Mouse (Mus musculus): ENCODE measurements around the gene Gstt3. TPM values are rescaled to one million over a fixed set of nuclear protein-coding genes. Genes with fewer than 3 reads are reported as not detected.
A peak's percentile ranks its signal among the peaks of the same experiment; 100 is the strongest.

Gene Gstt3
- total RNA-seq (2021), result 1 to 10 TPM; 1.5 to 1.7 TPM
- long read RNA-seq, experiment 1, partial matches to known transcripts, result 0 of 1 reads
- long read RNA-seq, experiment 1, other reads (novel, unspliced or antisense), result 0 of 1 reads
- long read RNA-seq, experiment 2, partial matches to known transcripts, result 0 of 2 reads
- long read RNA-seq, experiment 2, other reads (novel, unspliced or antisense), result 0 of 2 reads

DNA sequence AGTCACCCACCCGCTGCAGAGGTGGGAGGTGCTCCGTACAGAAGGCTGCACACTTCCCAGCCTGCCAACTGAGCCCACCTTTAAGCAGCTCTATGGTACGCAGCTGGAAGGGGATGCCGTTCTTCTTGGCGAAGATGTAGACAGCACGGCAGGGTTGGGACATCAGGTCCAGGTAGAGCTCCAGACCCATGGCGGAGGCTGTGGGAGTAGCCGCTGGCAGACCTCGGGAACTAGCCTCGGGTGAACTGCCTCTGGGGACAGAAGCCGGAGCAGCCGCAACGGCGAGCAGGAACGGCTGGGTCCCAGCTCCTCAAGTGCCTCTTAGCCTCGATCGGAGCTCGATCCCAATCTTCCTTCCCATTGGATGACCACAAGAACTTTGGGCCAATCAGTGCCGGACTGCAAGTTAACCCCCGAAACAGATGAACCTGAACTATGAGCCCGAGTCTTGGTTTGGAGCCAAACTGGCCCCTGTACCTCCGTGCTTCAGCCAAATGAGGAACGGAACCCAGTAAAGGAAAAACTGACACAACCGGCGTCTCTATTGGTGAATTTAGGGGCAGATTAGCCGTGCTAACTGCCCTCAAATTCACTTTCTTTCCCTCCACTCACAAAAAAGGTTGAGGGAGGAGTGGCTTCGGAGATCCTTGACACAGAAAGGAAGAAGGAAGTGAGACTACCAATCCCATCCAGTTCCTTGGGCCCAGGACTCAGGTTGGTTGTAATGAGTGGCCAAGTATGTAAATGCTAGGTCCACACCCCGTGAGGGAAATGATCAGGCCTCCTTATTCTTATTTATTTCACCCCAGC, at the start of gene Gstt3, which contains the start of gene Gm20441:
TSS of gene Gstt3 (minus strand) at position 646 of the 810 bp plus-strand sequence.
TSS of gene Gm20441 (minus strand) at position 186 of the 810 bp plus-strand sequence.
- intact Hi-C loops (cut with DNase I), result no loop called here
- no peak for DNase-seq (ENCODE audit: low spot score in 2 of 2)

DNA sequence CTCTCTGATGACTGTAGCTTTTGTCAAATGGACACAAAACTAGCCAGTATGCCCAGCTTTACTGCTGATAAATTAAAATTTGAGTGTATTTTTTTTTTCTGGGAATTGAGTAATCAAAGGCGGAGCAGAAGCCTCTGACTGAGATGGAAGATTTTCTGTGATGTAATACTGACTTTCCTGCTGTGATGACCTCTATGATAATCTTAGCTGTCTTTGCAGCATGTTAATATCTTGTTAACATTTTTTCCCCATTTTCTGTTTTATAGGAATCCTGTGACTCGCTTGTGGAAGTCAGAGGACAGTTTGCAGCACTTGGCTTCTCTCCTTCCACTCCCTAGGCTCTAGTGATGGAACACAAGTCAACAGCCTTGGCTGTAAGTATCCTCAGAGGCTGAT, 49.1 kb upstream of the Gstt3 start:
- intact Hi-C loops (cut with DNase I), result no loop called here

DNA sequence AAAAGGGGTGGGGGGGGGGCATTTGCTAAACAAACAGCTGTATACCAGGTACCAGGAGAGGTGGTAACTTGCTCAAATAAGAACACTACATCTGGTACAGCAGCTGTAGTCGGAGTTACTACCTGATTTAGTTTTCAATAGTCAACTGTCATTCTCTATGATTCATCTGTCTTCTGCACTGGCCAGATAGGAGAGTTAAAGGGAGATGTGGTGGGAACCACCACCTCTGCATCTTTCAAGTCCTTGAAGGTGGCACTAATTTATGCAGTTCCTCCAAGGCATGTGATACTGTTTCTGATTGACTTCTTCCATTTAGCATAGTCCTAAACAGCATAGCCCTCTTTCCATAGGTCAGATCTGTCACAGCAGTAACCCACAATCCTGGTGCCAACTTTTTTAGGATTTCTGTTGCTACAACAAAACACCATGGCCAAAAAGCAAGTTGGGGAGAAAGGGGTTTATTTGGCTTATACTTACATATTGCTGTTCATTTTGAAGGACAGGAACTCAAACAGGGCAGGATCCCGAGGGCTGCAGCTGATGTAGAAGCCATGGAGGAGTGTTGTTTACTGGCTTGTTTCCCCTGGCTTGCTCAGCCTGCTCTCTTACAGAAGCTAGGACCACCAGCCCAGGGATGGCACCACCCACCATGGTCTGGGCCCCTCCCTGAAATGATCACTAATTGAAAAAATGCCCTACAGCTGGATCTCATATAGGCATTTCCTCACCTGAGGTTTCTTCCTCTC, 48.5 kb upstream of the Gstt3 start:
- intact Hi-C loops (cut with DNase I), result no loop called here
- no peak for DNase-seq (ENCODE audit: low spot score in 2 of 2)

More for the DNA sequence above, 49.1 kb upstream of the Gstt3 start:
- DNase-seq (ENCODE audit: low spot score in 2 of 2), result no peak

- intact Hi-C loops (cut with DNase I), result no loop called here
- peak in 1 of 2 experiments; percentile 55 for DNase-seq (ENCODE audit: low spot score in 2 of 2)
These were observed 47.3 kb upstream of the Gstt3 start for GRCm38 (mm10) chr10:75828500-75828931.

GRCm38 (mm10) chr10:75827668-75828360, 46.6 kb upstream of the Gstt3 start:
- intact Hi-C loops (cut with DNase I), result no loop called here
- peak in 1 of 2 experiments; percentile 34 for DNase-seq (ENCODE audit: low spot score in 2 of 2)

GRCm38 (mm10) chr10:75824530-75824929, 43.3 kb upstream of the Gstt3 start:
- no peak for DNase-seq (ENCODE audit: low spot score in 2 of 2)
- intact Hi-C loops (cut with DNase I), result no loop called here

GRCm38 (mm10) chr10:75823782-75824181, 42.6 kb upstream of the Gstt3 start:
- DNase-seq (ENCODE audit: low spot score in 2 of 2), result no peak
- intact Hi-C loops (cut with DNase I), result no loop called here

GRCm38 (mm10) chr10:75822443-75822842, 41.2 kb upstream of the Gstt3 start, which contains the start of gene Gstt4:
Gene Gstt4, minus strand, starts transcription at chr10:75822543.
- no peak for DNase-seq (ENCODE audit: low spot score in 2 of 2)
- intact Hi-C loops (cut with DNase I), result no loop called here

DNA sequence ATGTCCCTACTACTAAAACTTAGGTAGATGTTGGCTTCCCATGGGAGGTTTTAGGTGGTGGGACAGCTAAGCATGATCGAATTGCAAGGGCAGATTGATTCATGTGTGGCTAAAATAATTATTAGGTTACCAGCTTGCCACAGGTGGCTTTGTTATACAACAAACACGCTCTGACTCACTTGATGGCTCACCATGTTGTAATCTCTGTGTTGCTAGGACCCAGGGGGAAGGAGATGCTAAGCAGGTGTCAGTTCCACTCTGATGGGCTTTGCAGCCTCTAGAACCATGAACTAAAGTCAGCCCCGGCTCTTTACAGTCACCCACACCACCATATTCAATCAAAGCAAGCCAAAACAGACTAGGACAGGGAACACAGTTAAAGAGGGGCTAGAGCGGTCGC, 38.7 kb upstream of the Gstt3 start:
- intact Hi-C loops (cut with DNase I), result no loop called here
- DNase-seq (ENCODE audit: low spot score in 2 of 2), result no peak

- intact Hi-C loops (cut with DNase I), result no loop called here
- DNase-seq (ENCODE audit: low spot score in 2 of 2), result no peak
These were observed 37.4 kb upstream of the Gstt3 start for GRCm38 (mm10) chr10:75818641-75819040.

GRCm38 (mm10) chr10:75804217-75804616, 23.0 kb upstream of the Gstt3 start:
- DNase-seq (ENCODE audit: low spot score in 2 of 2), result no peak
- intact Hi-C loops (cut with DNase I), result no loop called here

DNA sequence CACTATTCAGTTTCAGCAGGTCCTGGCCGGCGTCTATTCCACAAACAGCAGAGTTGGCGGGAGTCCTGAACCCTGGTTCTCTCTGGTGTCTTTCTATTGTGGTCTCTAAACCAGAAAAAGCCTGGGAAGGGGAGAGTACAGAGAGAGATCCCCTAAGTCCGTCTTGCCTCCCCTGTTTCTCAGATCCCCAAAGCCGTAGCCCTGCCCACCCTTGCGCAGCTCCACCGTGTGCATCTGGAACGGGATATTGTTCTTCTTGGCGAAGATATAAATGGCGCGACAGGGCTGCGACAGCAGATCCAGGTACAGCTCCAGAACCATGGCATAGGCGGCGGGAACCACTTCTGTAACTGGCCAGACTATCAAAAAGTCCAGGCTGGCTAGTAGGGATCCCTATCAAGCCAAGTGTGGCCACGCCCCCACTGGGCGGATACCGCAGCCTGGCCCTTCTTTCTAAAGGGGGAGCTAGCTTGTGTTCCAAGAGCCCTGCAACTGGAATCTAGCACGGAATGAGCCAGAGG, 17.0 kb upstream of the Gstt3 start, which contains the start of gene Gstt1:
TSS of gene Gstt1 (minus strand) at position 409 of the 521 bp plus-strand sequence.
- DNase-seq (ENCODE audit: low spot score in 2 of 2), result peak in 1 of 2 experiments; percentile 33
- intact Hi-C loops (cut with DNase I), result no loop called here

DNA sequence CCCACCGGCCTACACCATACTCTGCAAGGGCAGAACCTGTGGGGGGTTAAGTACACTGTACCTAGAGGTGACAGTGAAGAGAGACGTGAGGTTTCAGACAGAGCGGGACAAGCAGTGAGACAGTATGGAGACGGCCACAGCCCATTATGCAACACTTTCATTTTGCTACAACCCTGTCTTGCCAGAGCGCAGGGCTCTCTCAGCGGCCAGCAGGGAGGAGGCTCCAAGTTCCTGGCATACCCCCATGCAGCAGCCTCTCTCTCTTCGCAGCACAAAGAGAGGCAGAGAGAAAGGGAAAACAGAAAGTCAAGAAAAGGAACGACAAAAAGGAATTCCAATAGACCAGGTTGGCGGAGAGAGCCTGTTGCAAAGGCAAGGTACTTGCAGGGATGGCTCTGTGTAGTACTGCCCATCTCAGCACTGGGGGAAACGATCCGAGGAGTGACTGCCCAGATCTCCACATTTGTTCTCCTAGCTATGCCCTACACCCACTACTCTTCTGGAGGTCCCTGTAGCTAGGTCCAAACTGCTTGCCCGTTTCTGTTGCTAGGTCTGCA, 16.5 kb upstream of the Gstt3 start:
- intact Hi-C loops (cut with DNase I), result no loop called here
- peak in 1 of 2 experiments; percentile 26 for DNase-seq (ENCODE audit: low spot score in 2 of 2)

GRCm38 (mm10) chr10:75796731-75797516, 15.7 kb upstream of the Gstt3 start:
- intact Hi-C loops (cut with DNase I), result no loop called here
- no peak for DNase-seq (ENCODE audit: low spot score in 2 of 2)

DNA sequence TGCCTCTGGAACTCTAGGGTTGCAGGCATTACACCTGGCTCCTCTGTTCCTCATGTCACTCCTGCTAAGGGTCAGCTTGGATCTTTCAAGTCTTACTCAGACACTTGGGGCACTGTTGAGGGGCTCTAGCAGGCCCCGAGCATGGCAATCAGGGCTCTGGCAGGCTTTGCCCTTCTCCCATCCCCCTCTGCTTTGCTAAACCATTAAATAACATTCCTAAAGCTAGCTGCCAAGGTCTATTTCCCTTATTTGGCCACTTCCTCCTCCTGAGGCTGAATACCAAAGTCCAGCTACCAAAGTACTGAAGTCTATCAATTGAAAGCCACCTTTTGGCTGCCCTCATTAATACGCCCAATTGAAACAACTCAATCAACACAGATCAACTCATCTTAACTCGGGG, 13.7 kb upstream of the Gstt3 start:
- no peak for DNase-seq (ENCODE audit: low spot score in 2 of 2)
- intact Hi-C loops (cut with DNase I), result no loop called here

- intact Hi-C loops (cut with DNase I), result no loop called here
- DNase-seq (ENCODE audit: low spot score in 2 of 2), result no peak
These were observed 9.6 kb upstream of the Gstt3 start for GRCm38 (mm10) chr10:75790773-75791172.

DNA sequence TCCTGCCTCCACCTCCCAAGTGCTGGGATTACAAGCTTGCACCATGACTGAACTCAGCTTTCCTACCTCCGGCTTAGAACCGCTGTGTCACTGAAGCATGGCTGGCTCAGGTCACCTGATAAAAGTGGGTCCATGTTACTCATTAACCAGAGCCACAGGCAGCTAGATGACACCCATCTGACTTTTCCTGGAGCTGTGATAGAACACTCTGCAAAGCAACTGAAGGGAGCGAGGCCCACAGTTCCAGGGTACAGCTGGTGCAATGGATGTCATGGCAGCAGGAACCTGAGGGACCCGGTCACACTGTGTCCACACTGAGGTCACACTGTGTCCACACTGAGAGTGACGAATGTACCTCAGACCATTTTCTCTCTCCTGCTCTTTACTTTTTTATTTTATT, 8.6 kb upstream of the Gstt3 start:
- intact Hi-C loops (cut with DNase I), result no loop called here

DNA sequence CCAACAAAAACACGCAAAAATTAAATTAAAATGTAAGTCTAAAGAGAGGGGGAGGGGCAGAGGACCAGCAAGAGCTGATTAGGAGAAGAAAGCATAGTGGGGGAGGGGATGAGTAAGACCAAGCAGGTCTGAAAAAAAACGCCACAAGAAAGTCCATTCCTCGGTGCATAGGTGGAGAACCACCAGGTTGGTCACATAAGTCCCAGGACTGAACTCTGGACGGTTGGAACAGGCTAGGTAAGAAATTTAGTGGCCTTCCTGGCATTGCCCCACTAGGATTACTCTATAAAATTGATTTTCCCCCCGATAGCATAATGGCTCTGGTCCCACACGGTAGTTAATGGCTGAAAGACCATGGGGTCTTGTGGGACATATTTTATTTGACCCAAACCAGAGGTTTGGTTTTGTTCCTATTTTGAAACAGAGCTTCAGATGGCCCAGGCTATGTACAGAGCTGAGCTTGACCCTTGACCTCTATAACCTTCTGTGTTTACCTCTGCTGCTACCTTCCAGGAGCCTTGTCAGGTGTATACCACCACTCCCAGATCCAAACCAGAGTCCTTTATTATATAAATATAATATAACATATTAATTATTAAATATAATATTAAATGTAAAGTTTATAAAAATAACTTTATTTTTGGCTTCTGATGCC, 8.0 kb upstream of the Gstt3 start:
- DNase-seq (ENCODE audit: low spot score in 2 of 2), result no peak
- intact Hi-C loops (cut with DNase I), result no loop called here

More for the DNA sequence above, 8.6 kb upstream of the Gstt3 start:
- DNase-seq (ENCODE audit: low spot score in 2 of 2), result no peak

Data from left cerebral cortex, postnatal 14 days (tissue).